Mouse (Mus musculus): ENCODE data around the gene Lmntd1. TPM values are rescaled to one million over a fixed set of nuclear protein-coding genes. Genes with fewer than 3 reads are reported as not detected.

The Lmntd1 gene
- not detected for polyA plus RNA-seq (2015; fragmentation: Illumina TruSeq; extraction: RNeasy Lipid Tissue Mini Kit (QIAGEN cat#74804); ENCODE audit: insufficient read depth, low read depth, low replicate concordance)

DNA sequence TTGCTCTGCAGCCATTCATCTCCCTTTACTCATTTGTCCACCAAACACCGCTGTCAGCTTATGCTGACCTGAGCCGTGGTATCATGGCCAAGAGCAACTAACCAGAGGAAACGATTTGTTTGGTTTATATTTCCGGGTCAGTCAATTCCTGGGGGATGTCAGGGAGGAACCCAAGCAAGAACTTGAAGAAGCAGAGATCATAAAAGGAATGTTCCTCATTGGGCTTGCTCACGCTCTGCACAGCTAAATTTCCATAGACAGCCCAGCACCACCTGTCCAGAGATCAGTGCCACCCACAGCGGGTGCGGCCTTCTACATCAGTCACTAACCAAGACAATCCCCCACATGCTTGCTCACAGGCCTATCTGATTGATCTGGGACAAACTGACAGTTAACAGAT, at the start of gene Lmntd1:
Gene Lmntd1, minus strand, starts transcription at position 101 of the 400 bp plus-strand sequence.

DNA sequence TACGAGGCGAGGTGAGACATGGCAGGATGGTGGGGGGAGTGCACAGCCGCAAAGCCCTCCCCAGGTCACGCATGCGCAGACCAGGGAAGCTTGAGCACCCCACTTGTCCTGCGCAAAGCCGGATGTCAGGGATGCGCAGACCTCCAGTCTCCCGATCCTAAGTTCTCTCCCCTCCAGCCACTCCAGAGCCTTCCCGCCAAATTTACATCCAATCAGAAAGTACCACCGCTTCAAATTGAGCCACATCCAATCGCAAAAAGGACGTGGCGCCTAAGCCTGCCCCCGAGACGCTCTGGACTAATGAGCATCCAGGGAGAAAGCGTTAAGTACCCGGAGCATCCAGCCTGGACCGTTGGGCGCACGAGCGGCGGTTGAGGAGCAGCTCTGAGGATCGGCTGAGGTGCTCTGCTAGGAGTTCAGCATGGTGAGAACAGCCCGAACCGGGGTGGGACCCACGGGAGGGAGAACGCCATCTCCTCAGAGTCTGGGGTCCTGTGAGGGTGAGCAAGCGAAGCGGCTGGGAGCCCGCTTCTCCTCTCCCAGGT, 1.6 kb upstream of the Lmntd1 start, which contains the start of gene Tuba3b:
Gene Tuba3b, plus strand, starts transcription at position 92 of the 545 bp plus-strand sequence.

Other genes starting within 250 kb of the Lmntd1 start
- not detected for gene Tuba3b, start 1.4 kb upstream of the Lmntd1 start, polyA plus RNA-seq (2015; fragmentation: Illumina TruSeq; extraction: RNeasy Lipid Tissue Mini Kit (QIAGEN cat#74804); ENCODE audit: insufficient read depth, low read depth, low replicate concordance)
- 5.3 TPM for gene Rassf8, start 132.4 kb upstream of the Lmntd1 start, polyA plus RNA-seq (2015; fragmentation: Illumina TruSeq; extraction: RNeasy Lipid Tissue Mini Kit (QIAGEN cat#74804); ENCODE audit: insufficient read depth, low read depth, low replicate concordance)

Data from pancreas, adult 10 weeks (tissue).